Mouse (Mus musculus) liver, embryonic 16.5 days (tissue): ENCODE measurements around the gene Ezh1. TPM values are rescaled to one million over a fixed set of nuclear protein-coding genes. Genes with fewer than 3 reads are reported as not detected.
A peak's percentile ranks its signal among the peaks of the same experiment; 100 is the strongest.

Experiments used
- ATAC-seq: fragments of 200-750 bp; cut with Nextera tagmentation; 2 replicates; pipeline ENCODE4 v1.8.0; 2017; ENCODE audit warnings: low read depth, mild to moderate bottlenecking, moderate number of reproducible peaks, moderate library complexity
- H3K27ac ChIP-seq: fragments of 300-500 bp; sonication (generic); 2 replicates; pipeline ENCODE4 v1.5.1; 2014; ENCODE audit warnings: mild to moderate bottlenecking, low read length
- H3K27me3 ChIP-seq: fragments of 300-500 bp; sonication (generic); 2 replicates; pipeline ENCODE4 v1.6.1; 2014; ENCODE audit warnings: low read depth, low read length, mixed read lengths; ENCODE audit not compliant: control insufficient read depth, insufficient read depth
- H3K36me3 ChIP-seq: fragments of 300-500 bp; sonication (generic); 2 replicates; pipeline ENCODE4 v1.6.1; 2014; ENCODE audit warnings: mild to moderate bottlenecking; ENCODE audit not compliant: control insufficient read depth, insufficient read depth
- H3K4me1 ChIP-seq: fragments of 300-500 bp; sonication (generic); 2 replicates; pipeline ENCODE4 v1.6.1; 2014; ENCODE audit warnings: low read depth, low read length, mixed read lengths; ENCODE audit not compliant: control insufficient read depth
- H3K4me2 ChIP-seq: fragments of 300-500 bp; sonication (generic); 2 replicates; pipeline ENCODE4 v1.6.1; 2014; ENCODE audit warnings: low read depth, low read length, mixed read lengths
- H3K4me3 ChIP-seq: fragments of 300-500 bp; sonication (generic); 2 replicates; pipeline ENCODE4 v1.5.1; 2014; ENCODE audit warnings: low read depth, mild to moderate bottlenecking, low read length
- H3K9ac ChIP-seq: fragments of 300-500 bp; sonication (generic); 2 replicates; pipeline ENCODE4 v1.6.1; 2014; ENCODE audit warnings: low read depth, low read length
- H3K9me3 ChIP-seq: fragments of 300-500 bp; sonication (generic); replicated peaks from 2 replicates; pipeline ENCODE4 v1.6.1; 2016; ENCODE audit warnings: low read length; ENCODE audit not compliant: control insufficient read depth
- WGBS: fragments of 180-500 bp; shearing (Covaris S2); extraction: QIAGEN DNeasy Blood & Tissue Kit; methylation state at CpG from one replicate; pipeline ENCODE4 v1.1.7; 2014; ENCODE audit not compliant: insufficient replicate concordance; 5-methylcytosine and 5-hydroxymethylcytosine counted together
- polyA plus RNA-seq: library from polyadenylated mRNA; unstranded; fragments of >200 nt; fragmentation: Nextera tagmentation; extraction: Ambion mirVana; gene quantifications from 2 replicates; pipeline ENCODE4 v1.2.1, GENCODE M21; 2015

The Ezh1 gene
- polyA plus RNA-seq, 1 experiment from 2014 or later = 12.5 TPM

- H3K27ac ChIP-seq = no peak overlapping the region
- 81% methylated on average over 11 of the region's 11 CpGs for whole genome bisulfite sequencing
- H3K9me3 ChIP-seq = no peaks in the 10 kb centered on the region
- no peak overlapping the region for H3K4me3 ChIP-seq
- peaks cover 33% of the 10 kb centered on the region for H3K27me3 ChIP-seq
- no peaks in the 10 kb centered on the region for H3K36me3 ChIP-seq
- no peaks in the 10 kb centered on the region for H3K4me1 ChIP-seq
- ATAC-seq = no peak
- no peak overlapping the region for H3K4me2 ChIP-seq
- H3K9ac ChIP-seq = no peak overlapping the region
Observed at GRCm38 (mm10) chr11:101181961-101182360, 44.3 kb downstream of the Ezh1 start.

- Histone ChIP-seq H3K4me3 (no peak overlapping the region), H3K9me3 (no peaks in the 10 kb centered on the region), H3K4me2 (no peak overlapping the region), H3K9ac (no peak overlapping the region), H3K27me3 (peaks cover 41% of the 10 kb centered on the region), H3K36me3 (no peaks in the 10 kb centered on the region), H3K27ac (no peak overlapping the region), H3K4me1 (no peaks in the 10 kb centered on the region; the same call in none of the 2 replicates)
- 31% methylated on average over 10 of the region's 10 CpGs for WGBS
- ATAC-seq = no peak
Observed at GRCm38 (mm10) chr11:101180846-101181740, 45.2 kb downstream of the Ezh1 start.

- no peaks in the 10 kb centered on the region for H3K9me3 ChIP-seq
- ATAC-seq = no peak
- H3K36me3 ChIP-seq = no peaks in the 10 kb centered on the region
- 59% methylated on average over 17 of the region's 17 CpGs for WGBS
- no peak overlapping the region for H3K27ac ChIP-seq
- H3K9ac ChIP-seq = no peak overlapping the region
- peaks cover 50% of the 10 kb centered on the region for H3K27me3 ChIP-seq
- H3K4me1 ChIP-seq = no peaks in the 10 kb centered on the region; the same call in none of the 2 replicates
- no peak overlapping the region for H3K4me2 ChIP-seq
- no peak overlapping the region for H3K4me3 ChIP-seq
Observed at GRCm38 (mm10) chr11:101180261-101180660, 46.0 kb downstream of the Ezh1 start.

- H3K36me3 ChIP-seq = no peaks in the 10 kb centered on the region
- 78% methylated on average over 15 of the region's 15 CpGs for WGBS
- no peak overlapping the region for H3K9ac ChIP-seq
- H3K4me2 ChIP-seq = no peak overlapping the region
- no peaks in the 10 kb centered on the region; the same call in none of the 2 replicates for H3K4me1 ChIP-seq
- H3K4me3 ChIP-seq = no peak overlapping the region
- peaks cover 59% of the 10 kb centered on the region for H3K27me3 ChIP-seq
- no peak overlapping the region for H3K27ac ChIP-seq
- no peak for ATAC-seq
- no peaks in the 10 kb centered on the region for H3K9me3 ChIP-seq
Observed at GRCm38 (mm10) chr11:101179306-101179705, 47.0 kb downstream of the Ezh1 start.

- Histone ChIP-seq H3K9me3 (no peaks in the 10 kb centered on the region), H3K9ac (no peak overlapping the region), H3K27ac (no peak overlapping the region), H3K4me3 (no peak overlapping the region), H3K4me1 (peaks cover 9% of the 10 kb centered on the region), H3K4me2 (no peak overlapping the region), H3K27me3 (peaks cover 69% of the 10 kb centered on the region), H3K36me3 (no peaks in the 10 kb centered on the region)
- no peak for ATAC-seq
- WGBS = 51% methylated on average over 36 of the region's 36 CpGs
Observed at GRCm38 (mm10) chr11:101178061-101179058, 47.9 kb downstream of the Ezh1 start.

GRCm38 (mm10) chr11:101176933-101177773 is 49.1 kb downstream of the Ezh1 start:
- H3K9me3 ChIP-seq = no peaks in the 10 kb centered on the region
- 30% methylated on average over 22 of the region's 22 CpGs for WGBS
- no peak overlapping the region for H3K9ac ChIP-seq
- peaks cover 79% of the 10 kb centered on the region for H3K27me3 ChIP-seq
- ATAC-seq = no peak
- H3K4me2 ChIP-seq = no peak overlapping the region
- no peak overlapping the region for H3K27ac ChIP-seq
- peaks cover 17% of the 10 kb centered on the region for H3K4me1 ChIP-seq
- H3K4me3 ChIP-seq = no peak overlapping the region
- H3K36me3 ChIP-seq = no peaks in the 10 kb centered on the region

GRCm38 (mm10) chr11:101176117-101176691 is 50.1 kb downstream of the Ezh1 start:
- Histone ChIP-seq H3K4me2 (peak overlapping the region; percentile 34; the same call in 1 of the 2 replicates), H3K9ac (no peak overlapping the region), H3K9me3 (no peaks in the 10 kb centered on the region), H3K4me1 (peaks cover 21% of the 10 kb centered on the region), H3K4me3 (no peak overlapping the region), H3K36me3 (no peaks in the 10 kb centered on the region), H3K27me3 (peaks cover 87% of the 10 kb centered on the region), H3K27ac (no peak overlapping the region)
- 2% methylated on average over 25 of the region's 25 CpGs for WGBS
- no peak for ATAC-seq

GRCm38 (mm10) chr11:101175636-101176116 is 50.6 kb downstream of the Ezh1 start:
- ATAC-seq = no peak
- Histone ChIP-seq H3K27me3 (peaks cover 92% of the 10 kb centered on the region), H3K9ac (no peak overlapping the region), H3K9me3 (no peaks in the 10 kb centered on the region), H3K4me1 (peaks cover 21% of the 10 kb centered on the region), H3K27ac (no peak overlapping the region), H3K4me3 (no peak overlapping the region), H3K36me3 (no peaks in the 10 kb centered on the region), H3K4me2 (peak overlapping the region; percentile 34; the same call in 1 of the 2 replicates)
- 8% methylated on average over 11 of the region's 11 CpGs for WGBS
